Mouse (Mus musculus) E14TG2a.4 (cell line): ENCODE measurements around the gene Sowahb.

ENCODE experiments used
- CTCF ChIP-seq: conservative IDR thresholded peaks from 2 replicates; pipeline ENCODE4 v1.5.1; 2014; ENCODE audit warnings: low read length
- NANOG ChIP-seq: IDR thresholded peaks from 2 replicates; pipeline ENCODE4 v1.6.1; 2014; ENCODE audit warnings: borderline replicate concordance, low read length, mixed read lengths
- POU5F1 ChIP-seq: IDR thresholded peaks from 2 replicates; pipeline ENCODE4 v1.6.1; 2014; ENCODE audit warnings: low read length, borderline replicate concordance

- TF ChIP-seq CTCF (no peak), POU5F1 (no peak), NANOG (no peak)
Observed at GRCm38 (mm10) chr5:92992106-92992505, 52.7 kb downstream of the Sowahb start.
